Mouse (Mus musculus) heart, embryonic 15.5 days (tissue): Measurements from ENCODE around the gene Atp13a2. TPM values are rescaled to one million over a fixed set of nuclear protein-coding genes. Genes with fewer than 3 reads are reported as not detected.

Source experiments
- ATAC-seq: fragments of 200-750 bp; cut with Nextera tagmentation; replicated peaks from 2 replicates; pipeline ENCODE4 v1.8.0; 2017; ENCODE audit warnings: low read depth, moderate TSS enrichment; ENCODE audit not compliant: insufficient number of reproducible peaks, insufficient read depth, low FRiP score
- H3K27ac ChIP-seq: fragments of 300-500 bp; sonication (generic); 2 replicates; pipeline ENCODE4 v1.5.1; 2015; ENCODE audit warnings: mild to moderate bottlenecking, inconsistent platforms
- H3K27me3 ChIP-seq: fragments of 300-500 bp; sonication (generic); 2 replicates; pipeline ENCODE4 v1.6.1; 2015; ENCODE audit warnings: inconsistent platforms
- H3K36me3 ChIP-seq: fragments of 300-500 bp; sonication (generic); 2 replicates; pipeline ENCODE4 v1.6.1; 2015; ENCODE audit warnings: mild to moderate bottlenecking, inconsistent platforms
- H3K4me1 ChIP-seq: fragments of 300-500 bp; sonication (generic); replicated peaks from 2 replicates; pipeline ENCODE4 v1.6.1; 2015; ENCODE audit warnings: inconsistent platforms
- H3K4me2 ChIP-seq: fragments of 300-500 bp; sonication (generic); 2 replicates; pipeline ENCODE4 v1.6.1; 2015; ENCODE audit warnings: inconsistent platforms, mild to moderate bottlenecking, moderate library complexity
- H3K4me3 ChIP-seq: fragments of 300-500 bp; sonication (generic); 2 replicates; pipeline ENCODE4 v1.5.1; 2015; ENCODE audit warnings: mild to moderate bottlenecking, inconsistent platforms
- H3K9ac ChIP-seq: fragments of 300-500 bp; sonication (generic); 2 replicates; pipeline ENCODE4 v1.6.1; 2015; ENCODE audit warnings: mild to moderate bottlenecking, inconsistent platforms
- H3K9me3 ChIP-seq: fragments of 300-500 bp; sonication (generic); replicated peaks from 2 replicates; pipeline ENCODE4 v1.6.1; 2016; ENCODE audit warnings: inconsistent platforms
- WGBS: fragments of 180-500 bp; shearing (Covaris S2); methylation state at CpG from one replicate; pipeline ENCODE4 v1.1.7; 2015; ENCODE audit warnings: mixed read lengths; 5-methylcytosine and 5-hydroxymethylcytosine counted together
- polyA plus RNA-seq: library from polyadenylated mRNA; unstranded; fragments of >200 nt; fragmentation: Nextera tagmentation; extraction: Ambion mirVana; gene quantifications from 2 replicates; pipeline ENCODE4 v1.2.1, GENCODE M21; 2015

Atp13a2 gene
- polyA plus RNA-seq, 1 experiment from 2014 or later = 23.4 TPM

- 27% methylated on average over 5 of the region's 5 CpGs for WGBS
- H3K4me2 ChIP-seq = peak overlapping the region; percentile 86
- ATAC-seq = no peak
- peaks cover 40% of the 10 kb centered on the region for H3K4me1 ChIP-seq
- H3K9me3 ChIP-seq = no peaks in the 10 kb centered on the region
- peaks cover 17% of the 10 kb centered on the region for H3K36me3 ChIP-seq
- H3K27me3 ChIP-seq = no peaks in the 10 kb centered on the region
- H3K27ac ChIP-seq = peak overlapping the region; percentile 91
- H3K9ac ChIP-seq = no peak overlapping the region
- peak overlapping the region; percentile 92 for H3K4me3 ChIP-seq
Observed at GRCm38 (mm10) chr4:140962950-140963349, 23.7 kb upstream of the Atp13a2 start.

- H3K27me3 ChIP-seq = no peaks in the 10 kb centered on the region
- H3K9ac ChIP-seq = no peak overlapping the region
- peaks cover 27% of the 10 kb centered on the region for H3K36me3 ChIP-seq
- 0 out of 2 replicates have a peak overlapping the region, but pooled peaks have one; percentile 43 for H3K27ac ChIP-seq
- no peak overlapping the region for H3K4me3 ChIP-seq
- H3K4me1 ChIP-seq = peaks cover 37% of the 10 kb centered on the region
- no peak overlapping the region for H3K4me2 ChIP-seq
- no peaks in the 10 kb centered on the region for H3K9me3 ChIP-seq
- ATAC-seq = no peak
- WGBS = 73% methylated on average over 9 of the region's 9 CpGs
Observed at GRCm38 (mm10) chr4:140963941-140964597, 22.6 kb upstream of the Atp13a2 start.

GRCm38 (mm10) chr4:140964620-140965019 is 22.1 kb upstream of the Atp13a2 start:
- no peak for ATAC-seq
- WGBS = 20% methylated on average over 7 of the region's 7 CpGs
- Histone ChIP-seq H3K27ac (0 out of 2 replicates have a peak overlapping the region, but pooled peaks have one; percentile 43), H3K4me2 (no peak overlapping the region), H3K9ac (no peak overlapping the region), H3K27me3 (no peaks in the 10 kb centered on the region), H3K9me3 (no peaks in the 10 kb centered on the region), H3K4me3 (no peak overlapping the region), H3K4me1 (peaks cover 37% of the 10 kb centered on the region), H3K36me3 (peaks cover 28% of the 10 kb centered on the region)

DNA sequence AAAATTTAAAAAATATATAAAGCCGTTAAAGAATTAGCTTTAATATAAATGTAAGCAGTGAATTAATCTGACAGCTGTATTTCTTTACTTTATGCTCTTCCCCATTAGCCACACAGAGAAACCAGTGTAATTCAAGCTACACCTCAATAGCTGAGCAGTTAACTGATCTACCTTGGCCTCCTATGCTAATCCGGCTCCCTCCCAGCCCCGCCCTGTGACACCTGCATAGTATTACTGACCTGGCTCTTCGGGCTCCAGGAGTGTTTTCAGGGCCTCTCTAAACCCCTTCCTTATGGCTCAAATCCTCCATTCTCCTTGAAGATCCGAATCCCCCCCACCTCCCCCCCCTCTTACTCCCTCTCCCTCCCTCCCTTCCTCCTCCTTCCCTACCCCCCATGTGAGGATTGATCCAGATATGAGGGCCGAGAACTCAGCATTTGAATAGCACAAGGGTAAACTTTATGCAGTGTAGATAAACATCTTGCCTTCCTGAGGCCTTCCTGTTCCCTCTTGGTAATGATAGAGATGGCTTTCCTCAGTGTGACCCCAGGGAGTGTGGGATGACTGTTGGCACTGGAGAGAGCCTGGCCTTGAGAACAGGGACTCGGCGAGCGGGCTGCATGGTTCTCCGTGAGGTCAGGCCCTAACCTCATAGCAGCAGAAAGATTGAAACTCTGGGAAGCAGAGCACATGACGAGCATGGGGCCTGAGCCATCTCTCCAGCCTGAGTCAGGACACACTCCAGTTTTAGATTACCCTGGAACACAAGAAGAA is 19.1 kb upstream of the Atp13a2 start:
- Histone ChIP-seq H3K4me1 (peaks cover 20% of the 10 kb centered on the region), H3K4me2 (no peak overlapping the region), H3K27me3 (no peaks in the 10 kb centered on the region), H3K4me3 (no peak overlapping the region), H3K9me3 (no peaks in the 10 kb centered on the region), H3K9ac (no peak overlapping the region), H3K27ac (no peak overlapping the region), H3K36me3 (peaks cover 53% of the 10 kb centered on the region)
- ATAC-seq = no peak
- WGBS = 87% methylated on average over 11 of the region's 11 CpGs

GRCm38 (mm10) chr4:140971691-140972090 is 15.0 kb upstream of the Atp13a2 start:
- Histone ChIP-seq H3K9me3 (no peaks in the 10 kb centered on the region), H3K9ac (no peak overlapping the region), H3K4me2 (no peak overlapping the region), H3K27ac (no peak overlapping the region), H3K4me1 (peaks cover 12% of the 10 kb centered on the region), H3K36me3 (peaks cover 90% of the 10 kb centered on the region), H3K27me3 (no peaks in the 10 kb centered on the region), H3K4me3 (no peak overlapping the region)
- 84% methylated on average over 13 of the region's 13 CpGs for WGBS
- no peak for ATAC-seq

- no peak for ATAC-seq
- WGBS = 92% methylated on average over 6 of the region's 6 CpGs
- no peak overlapping the region for H3K4me3 ChIP-seq
- H3K4me2 ChIP-seq = no peak overlapping the region
- H3K27me3 ChIP-seq = no peaks in the 10 kb centered on the region
- no peaks in the 10 kb centered on the region for H3K9me3 ChIP-seq
- peaks cover 16% of the 10 kb centered on the region for H3K4me1 ChIP-seq
- no peak overlapping the region for H3K9ac ChIP-seq
- no peak overlapping the region for H3K27ac ChIP-seq
- H3K36me3 ChIP-seq = peaks cover 91% of the 10 kb centered on the region
Observed at GRCm38 (mm10) chr4:140974408-140974807, 12.3 kb upstream of the Atp13a2 start.

GRCm38 (mm10) chr4:140975356-140975755 is 11.3 kb upstream of the Atp13a2 start:
- Histone ChIP-seq H3K9me3 (no peaks in the 10 kb centered on the region), H3K4me3 (no peak overlapping the region), H3K27ac (no peak overlapping the region), H3K27me3 (no peaks in the 10 kb centered on the region), H3K36me3 (peaks cover 91% of the 10 kb centered on the region), H3K9ac (no peak overlapping the region), H3K4me1 (peaks cover 16% of the 10 kb centered on the region), H3K4me2 (no peak overlapping the region)
- 91% methylated on average over 7 of the region's 7 CpGs for WGBS
- no peak for ATAC-seq

- H3K4me2 ChIP-seq = no peak overlapping the region
- WGBS = 75% methylated on average over 10 of the region's 10 CpGs
- no peaks in the 10 kb centered on the region for H3K9me3 ChIP-seq
- no peak overlapping the region for H3K9ac ChIP-seq
- no peaks in the 10 kb centered on the region for H3K27me3 ChIP-seq
- H3K4me1 ChIP-seq = peaks cover 16% of the 10 kb centered on the region
- H3K36me3 ChIP-seq = peaks cover 76% of the 10 kb centered on the region
- no peak for ATAC-seq
- no peak overlapping the region for H3K4me3 ChIP-seq
- H3K27ac ChIP-seq = no peak overlapping the region
Observed at GRCm38 (mm10) chr4:140977278-140977677, 9.4 kb upstream of the Atp13a2 start.

GRCm38 (mm10) chr4:140977886-140978692 is 8.6 kb upstream of the Atp13a2 start:
- Histone ChIP-seq H3K27ac (no peak overlapping the region), H3K27me3 (no peaks in the 10 kb centered on the region), H3K4me3 (no peak overlapping the region), H3K9me3 (no peaks in the 10 kb centered on the region), H3K36me3 (peaks cover 68% of the 10 kb centered on the region), H3K4me1 (peaks cover 20% of the 10 kb centered on the region), H3K9ac (no peak overlapping the region), H3K4me2 (no peak overlapping the region)
- WGBS = 79% methylated on average over 14 of the region's 14 CpGs
- no peak for ATAC-seq

GRCm38 (mm10) chr4:140981605-140982004 is 5.1 kb upstream of the Atp13a2 start:
- H3K27ac ChIP-seq = no peak overlapping the region
- WGBS = 90% methylated on average over 2 of the region's 2 CpGs
- ATAC-seq = no peak
- no peaks in the 10 kb centered on the region for H3K9me3 ChIP-seq
- peaks cover 20% of the 10 kb centered on the region for H3K4me1 ChIP-seq
- no peaks in the 10 kb centered on the region; the same call in 1 of the 2 replicates for H3K27me3 ChIP-seq
- no peak overlapping the region for H3K4me2 ChIP-seq
- no peak overlapping the region for H3K4me3 ChIP-seq
- H3K36me3 ChIP-seq = peaks cover 33% of the 10 kb centered on the region
- no peak overlapping the region for H3K9ac ChIP-seq

GRCm38 (mm10) chr4:140982808-140983207 is 3.9 kb upstream of the Atp13a2 start:
- Histone ChIP-seq H3K27ac (peak overlapping the region; percentile 57), H3K4me2 (no peak overlapping the region; the same call in 1 of the 2 replicates), H3K4me1 (peaks cover 22% of the 10 kb centered on the region), H3K4me3 (no peak overlapping the region), H3K36me3 (peaks cover 22% of the 10 kb centered on the region), H3K9ac (peak overlapping the region; percentile 31), H3K9me3 (no peaks in the 10 kb centered on the region), H3K27me3 (no peaks in the 10 kb centered on the region; the same call in 1 of the 2 replicates)
- WGBS = 49% methylated on average over 4 of the region's 4 CpGs
- ATAC-seq = no peak
